Mouse (Mus musculus): Measurements from ENCODE around the gene Smndc1. TPM values are rescaled to one million over a fixed set of nuclear protein-coding genes. Genes with fewer than 3 reads are reported as not detected.
"Not testable (repeated sequence)": the region's sequence is repeated elsewhere in the genome, so short reads cannot be mapped to it uniquely, and the experiment has no call there.

The Smndc1 gene
- polyA plus RNA-seq, 1 experiment from 2014 or later, result 37.5 TPM

DNA sequence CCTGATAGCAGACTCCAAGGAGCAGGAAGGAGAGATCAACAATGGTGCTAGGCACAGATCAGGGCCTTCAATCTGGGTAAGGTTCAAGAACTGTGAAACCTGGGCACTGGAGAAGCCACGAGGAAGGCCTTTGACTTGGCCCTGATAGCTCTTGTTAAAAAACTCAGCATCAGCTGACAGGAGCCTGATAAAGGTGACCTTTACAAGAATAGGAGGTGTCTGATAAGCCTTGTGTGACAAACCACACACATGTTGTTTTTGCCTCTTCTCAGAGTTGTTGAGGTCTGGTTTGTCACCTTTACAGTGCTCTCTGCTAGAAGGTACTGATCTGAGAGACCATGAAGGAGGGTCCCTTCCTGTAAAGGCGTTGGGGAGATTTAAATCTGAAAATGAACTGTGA is 17.0 kb upstream of the Smndc1 start:
- Histone ChIP-seq H3K4me2 (no peak overlapping the region), H3K4me3 (no peak overlapping the region), H3K4me1 (peaks cover 7% of the 10 kb centered on the region), H3K9me3 (no peaks in the 10 kb centered on the region), H3K27me3 (no peaks in the 10 kb centered on the region), H3K36me3 (no peaks in the 10 kb centered on the region), H3K9ac (no peak overlapping the region), H3K27ac (no peak overlapping the region)
- 80% methylated on average over 2 of the region's 2 CpGs for WGBS
- ATAC-seq (ENCODE audit: insufficient number of reproducible peaks, low FRiP score, low TSS enrichment, low read depth), result no peak

DNA sequence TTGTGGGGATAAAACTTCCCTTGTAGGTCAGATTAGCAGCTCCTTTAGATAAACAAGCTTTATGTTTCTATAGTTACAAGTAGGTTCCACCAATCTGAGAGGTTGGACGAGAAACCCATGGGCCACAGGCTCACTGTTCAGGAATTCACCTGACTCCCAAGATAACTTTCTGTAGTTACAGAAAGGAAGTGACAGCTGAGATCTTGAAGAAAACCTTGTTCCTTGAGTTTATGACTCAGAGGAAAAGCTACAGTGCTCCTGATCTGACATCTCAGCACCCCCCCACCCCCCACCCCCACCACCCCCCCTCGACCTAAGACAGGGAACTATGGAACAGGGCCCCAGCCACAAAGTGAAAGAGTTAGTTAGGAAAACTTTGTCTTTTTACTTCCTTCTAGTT is 15.4 kb upstream of the Smndc1 start:
- Histone ChIP-seq H3K27me3 (no peaks in the 10 kb centered on the region), H3K27ac (no peak overlapping the region), H3K4me1 (no peaks in the 10 kb centered on the region), H3K9ac (no peak overlapping the region), H3K36me3 (no peaks in the 10 kb centered on the region), H3K4me3 (no peak overlapping the region), H3K4me2 (no peak overlapping the region), H3K9me3 (no peaks in the 10 kb centered on the region)
- ATAC-seq (ENCODE audit: insufficient number of reproducible peaks, low FRiP score, low TSS enrichment, low read depth), result no peak
- 61% methylated on average over 2 of the region's 2 CpGs for WGBS

DNA sequence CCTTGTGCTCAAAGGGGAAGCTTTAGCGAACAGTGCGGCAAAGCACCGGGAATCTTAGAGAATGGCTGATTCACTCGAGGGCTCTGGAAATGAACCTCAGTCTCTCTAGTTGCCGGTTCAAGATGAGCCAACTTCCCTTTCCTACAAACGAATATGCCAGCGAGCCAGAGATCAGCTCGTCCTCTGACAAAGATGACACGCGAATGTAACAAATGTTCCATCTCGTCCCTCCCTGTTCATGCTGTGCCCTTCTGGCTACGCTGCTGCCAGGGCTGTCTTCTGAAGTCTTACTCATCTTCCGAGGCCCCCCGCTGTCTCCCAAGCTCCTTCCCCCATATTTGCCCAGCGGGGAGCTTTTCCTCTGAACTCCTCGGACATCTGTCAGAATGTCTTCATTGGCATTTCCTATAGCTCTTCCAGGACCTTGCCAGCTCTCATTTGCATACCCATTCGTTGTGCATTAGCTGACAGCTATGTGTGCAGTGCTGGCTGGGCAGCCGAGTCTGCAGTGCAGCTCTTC is 14.5 kb upstream of the Smndc1 start:
- no peak for ATAC-seq (ENCODE audit: insufficient number of reproducible peaks, low FRiP score, low TSS enrichment, low read depth)

DNA sequence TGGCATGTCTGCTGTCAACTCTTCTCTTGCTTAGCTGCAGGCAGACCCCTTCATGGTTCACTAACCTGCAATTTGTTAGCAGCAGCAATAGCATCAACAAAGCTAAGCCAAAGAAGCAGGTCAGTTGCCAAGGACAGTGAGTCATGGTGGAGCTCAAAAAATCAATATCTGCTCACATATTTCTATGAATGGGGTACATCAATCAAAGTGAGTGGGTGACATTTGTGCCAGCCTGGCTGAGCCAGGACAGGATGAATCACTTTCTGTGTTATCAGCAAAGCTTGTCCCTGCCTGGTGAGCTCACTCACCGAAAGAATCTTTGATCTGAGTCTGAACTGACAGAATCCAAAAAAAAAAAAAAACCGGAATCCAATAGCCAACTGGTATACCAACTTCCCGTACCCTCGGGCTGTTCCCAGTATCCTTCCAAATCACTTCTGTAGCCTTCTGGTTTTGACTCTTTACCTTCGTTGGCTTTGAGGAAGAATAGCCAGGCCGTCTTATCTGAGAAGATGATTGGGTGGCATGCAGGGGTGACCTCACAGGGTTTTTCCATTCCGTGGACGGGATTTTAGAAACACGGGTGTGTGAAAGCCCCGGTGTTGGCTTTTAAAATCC is 13.9 kb upstream of the Smndc1 start:
- WGBS, result 87% methylated on average over 10 of the region's 10 CpGs
- Histone ChIP-seq H3K9ac (no peak overlapping the region), H3K4me1 (no peaks in the 10 kb centered on the region), H3K4me3 (no peak overlapping the region), H3K9me3 (no peaks in the 10 kb centered on the region), H3K36me3 (no peaks in the 10 kb centered on the region), H3K4me2 (no peak overlapping the region), H3K27me3 (no peaks in the 10 kb centered on the region), H3K27ac (no peak overlapping the region)
- no peak for ATAC-seq (ENCODE audit: insufficient number of reproducible peaks, low FRiP score, low TSS enrichment, low read depth)

More for the DNA sequence above, 14.5 kb upstream of the Smndc1 start:
- Histone ChIP-seq H3K4me1 (no peaks in the 10 kb centered on the region), H3K9ac (no peak overlapping the region), H3K27me3 (no peaks in the 10 kb centered on the region), H3K4me2 (no peak overlapping the region), H3K9me3 (no peaks in the 10 kb centered on the region), H3K36me3 (no peaks in the 10 kb centered on the region), H3K27ac (no peak overlapping the region), H3K4me3 (no peak overlapping the region)
- 81% methylated on average over 18 of the region's 18 CpGs for WGBS

DNA sequence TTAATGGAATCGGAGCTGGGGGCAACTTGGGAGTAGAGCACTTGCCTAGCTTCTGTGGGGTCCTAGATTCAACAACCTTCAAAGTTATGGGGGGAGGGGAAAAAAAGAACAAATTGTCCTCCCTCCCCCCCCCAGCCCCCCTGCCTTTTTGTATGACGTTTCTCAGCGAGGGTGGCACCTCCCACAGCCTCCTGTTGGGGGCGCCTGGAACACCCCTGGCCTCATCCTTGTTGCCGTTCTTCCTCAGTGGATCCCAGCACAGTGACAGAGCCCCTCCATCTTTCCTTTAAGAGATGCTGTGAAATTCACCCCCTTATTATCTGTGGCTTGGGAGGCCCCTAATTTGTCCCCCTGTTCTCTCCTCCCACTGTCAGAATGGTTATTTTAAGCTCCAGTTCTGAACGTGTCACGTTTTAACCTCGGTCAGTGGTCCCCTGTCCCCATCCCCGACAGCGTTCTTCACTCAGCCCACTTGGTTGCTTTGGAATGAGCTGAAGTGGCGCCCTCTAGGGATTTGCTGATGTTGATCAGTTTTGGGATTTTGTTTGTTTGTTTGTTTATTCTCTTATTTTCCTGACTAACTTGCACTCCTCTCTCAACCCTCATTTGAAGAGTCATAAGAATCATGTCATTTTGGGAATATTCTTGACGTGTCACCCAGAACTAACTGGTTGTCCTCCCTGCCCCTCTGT is 12.5 kb upstream of the Smndc1 start:
- H3K4me1 ChIP-seq, result no peaks in the 10 kb centered on the region
- no peaks in the 10 kb centered on the region for H3K27me3 ChIP-seq
- no peaks in the 10 kb centered on the region for H3K9me3 ChIP-seq
- 40% methylated on average over 12 of the region's 12 CpGs for WGBS
- H3K36me3 ChIP-seq, result no peaks in the 10 kb centered on the region
- H3K9ac ChIP-seq, result no peak overlapping the region
- no peak overlapping the region for H3K27ac ChIP-seq
- no peak overlapping the region for H3K4me2 ChIP-seq
- no peak overlapping the region for H3K4me3 ChIP-seq
- ATAC-seq (ENCODE audit: insufficient number of reproducible peaks, low FRiP score, low TSS enrichment, low read depth), result no peak

DNA sequence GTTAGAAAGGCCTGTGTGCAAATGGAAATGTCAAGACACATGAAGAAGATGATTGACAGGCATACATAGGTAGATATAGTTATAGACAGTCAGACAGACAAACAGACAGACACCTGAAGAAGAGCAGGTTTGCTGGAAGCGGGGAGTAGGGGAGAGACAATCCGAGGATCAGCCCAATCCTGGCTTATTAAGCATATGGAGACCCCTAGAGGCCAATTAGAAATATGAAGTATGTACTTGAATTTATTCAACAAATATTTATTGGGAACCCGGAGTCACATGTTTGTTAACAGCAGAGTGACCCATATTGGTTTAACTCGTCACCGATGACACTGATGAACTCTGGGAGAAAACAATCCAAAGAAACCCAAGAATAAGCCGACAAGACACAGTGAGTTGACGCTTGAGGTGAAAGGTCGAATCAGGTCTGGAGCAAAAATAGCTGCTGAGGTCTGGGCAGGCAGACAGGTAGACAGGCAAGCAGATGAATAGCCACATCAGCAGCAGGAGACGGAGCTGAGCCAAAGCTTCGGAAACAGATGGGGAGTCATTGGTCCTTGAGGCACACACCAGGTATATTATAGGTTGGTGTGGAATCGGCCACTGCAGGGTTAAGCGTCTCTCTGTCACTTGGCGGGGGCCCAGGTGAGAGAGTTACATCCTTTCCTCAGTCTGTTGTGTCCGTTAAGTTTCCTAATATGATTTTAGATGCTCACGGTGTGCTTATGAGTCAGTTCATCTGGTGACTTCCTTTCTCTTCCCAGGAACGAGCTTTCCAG is 10.1 kb upstream of the Smndc1 start:
- 82% methylated on average over 16 of the region's 16 CpGs for WGBS
- H3K4me1 ChIP-seq, result no peaks in the 10 kb centered on the region
- no peak overlapping the region for H3K27ac ChIP-seq
- H3K9ac ChIP-seq, result no peak overlapping the region
- no peaks in the 10 kb centered on the region for H3K36me3 ChIP-seq
- H3K27me3 ChIP-seq, result no peaks in the 10 kb centered on the region
- no peaks in the 10 kb centered on the region for H3K9me3 ChIP-seq
- ATAC-seq (ENCODE audit: insufficient number of reproducible peaks, low FRiP score, low TSS enrichment, low read depth), result no peak
- no peak overlapping the region for H3K4me2 ChIP-seq
- H3K4me3 ChIP-seq, result no peak overlapping the region

DNA sequence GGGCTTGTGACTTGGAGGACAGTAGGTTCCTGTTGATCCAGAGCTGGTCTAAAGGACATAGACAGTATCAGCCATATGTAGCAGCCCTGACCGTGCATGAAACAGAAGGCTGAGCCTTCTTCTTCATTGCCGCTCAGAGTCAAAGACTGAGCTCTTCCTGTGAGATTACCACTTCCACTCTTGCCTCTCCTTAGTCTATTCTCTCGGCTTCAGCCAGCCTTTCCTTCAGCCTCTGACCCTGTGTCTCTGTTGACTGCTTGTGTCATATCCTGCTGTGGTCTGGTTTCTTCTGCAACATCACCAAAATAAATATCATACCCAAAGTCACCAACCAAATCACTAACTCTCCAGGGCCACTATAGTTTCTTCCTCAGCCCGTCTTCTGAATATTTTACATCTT is 8.8 kb upstream of the Smndc1 start:
- Histone ChIP-seq H3K4me2 (no peak overlapping the region), H3K4me3 (no peak overlapping the region), H3K36me3 (no peaks in the 10 kb centered on the region), H3K9me3 (no peaks in the 10 kb centered on the region), H3K4me1 (no peaks in the 10 kb centered on the region), H3K9ac (no peak overlapping the region), H3K27ac (no peak overlapping the region), H3K27me3 (no peaks in the 10 kb centered on the region)
- no peak for ATAC-seq (ENCODE audit: insufficient number of reproducible peaks, low FRiP score, low TSS enrichment, low read depth)
- 83% methylated on average over 4 of the region's 4 CpGs for WGBS

DNA sequence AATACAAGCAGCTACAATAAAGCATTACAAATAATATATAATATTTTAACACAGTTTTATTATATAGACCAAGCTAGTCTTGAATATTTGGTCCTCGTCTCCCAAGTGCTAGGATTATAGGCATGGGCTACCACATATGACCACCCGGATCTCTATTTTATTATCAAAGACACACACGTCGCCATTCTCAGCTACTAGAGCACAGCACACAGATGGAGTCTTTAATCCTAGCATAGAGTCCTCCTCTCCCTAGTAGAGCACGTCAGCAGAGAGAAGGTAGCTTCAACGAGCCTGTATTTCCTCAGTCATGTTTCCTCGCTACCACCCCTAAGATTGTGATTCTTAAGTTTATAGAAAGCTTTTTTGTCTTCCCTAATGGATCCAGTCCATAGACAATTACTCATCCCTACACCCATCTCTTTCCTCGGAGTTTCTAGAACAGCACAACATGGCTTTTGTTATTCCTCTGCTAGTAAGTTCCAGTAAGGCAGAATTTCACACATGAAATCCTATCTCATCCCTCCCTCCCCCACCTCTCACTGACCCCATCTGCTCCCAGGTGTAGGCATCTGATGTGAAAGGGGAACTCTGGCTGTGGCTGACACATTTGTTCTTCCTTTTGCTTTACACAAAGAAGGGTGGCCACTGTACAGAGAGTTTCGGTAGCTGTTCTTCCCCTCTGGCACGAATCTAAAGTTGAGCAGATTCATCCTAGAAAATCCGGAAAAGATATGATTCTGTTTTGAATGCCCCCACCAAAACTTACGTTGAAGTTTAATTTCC is 7.3 kb upstream of the Smndc1 start:
- Histone ChIP-seq H3K27me3 (no peaks in the 10 kb centered on the region), H3K36me3 (no peaks in the 10 kb centered on the region), H3K4me3 (no peak overlapping the region), H3K9me3 (no peaks in the 10 kb centered on the region), H3K27ac (no peak overlapping the region), H3K4me2 (no peak overlapping the region), H3K9ac (no peak overlapping the region), H3K4me1 (no peaks in the 10 kb centered on the region)
- 80% methylated on average over 12 of the region's 12 CpGs for WGBS
- ATAC-seq (ENCODE audit: insufficient number of reproducible peaks, low FRiP score, low TSS enrichment, low read depth), result no peak

DNA sequence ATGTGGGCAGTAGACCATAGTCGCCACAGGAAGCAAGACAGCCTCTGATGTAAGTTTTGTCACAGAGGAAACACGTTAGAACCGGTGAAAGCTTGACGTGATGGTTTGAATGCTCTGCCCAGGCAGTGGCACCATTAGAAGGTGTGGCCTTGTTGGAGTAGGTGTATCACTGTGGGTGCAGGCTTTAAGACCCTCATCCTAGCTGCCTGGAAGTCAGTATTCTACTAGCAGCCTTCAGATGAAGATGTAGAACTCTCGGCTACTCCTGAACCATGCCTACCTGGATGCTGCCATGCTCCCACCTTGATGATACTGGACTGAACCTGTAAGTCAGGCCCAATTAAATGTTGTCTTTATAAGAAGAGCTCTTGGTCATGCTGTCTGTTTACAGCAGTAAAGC is 5.4 kb upstream of the Smndc1 start:
- WGBS, result 65% methylated on average over 5 of the region's 5 CpGs
- H3K4me1 ChIP-seq; H3K4me3 ChIP-seq; H3K9me3 ChIP-seq; ATAC-seq (ENCODE audit: insufficient number of reproducible peaks, low FRiP score, low TSS enrichment, low read depth); H3K4me2 ChIP-seq; H3K27ac ChIP-seq; H3K9ac ChIP-seq; H3K27me3 ChIP-seq; H3K36me3 ChIP-seq: not testable (repeated sequence)

DNA sequence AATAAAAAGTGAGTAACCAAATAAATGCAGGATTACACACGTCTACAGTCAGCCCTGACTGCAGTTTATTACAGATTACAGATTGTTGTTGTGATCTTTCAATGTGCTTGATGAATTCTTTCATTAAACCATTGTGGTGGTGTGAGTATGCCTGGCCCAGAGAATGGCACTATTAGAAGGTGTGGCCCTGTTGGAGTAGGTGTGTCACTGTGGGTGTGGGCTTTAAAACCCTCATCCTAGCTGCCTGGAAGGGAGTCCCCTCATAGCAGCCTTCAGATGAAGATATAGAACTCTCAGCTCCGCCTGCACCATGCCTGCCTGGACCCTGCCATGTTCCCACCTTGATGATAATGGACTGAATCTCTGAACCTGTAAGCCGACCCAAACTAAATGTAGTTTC is 4.6 kb upstream of the Smndc1 start:
- not testable (repeated sequence) for H3K9me3 ChIP-seq; H3K36me3 ChIP-seq; H3K9ac ChIP-seq; H3K4me3 ChIP-seq; H3K4me2 ChIP-seq; ATAC-seq (ENCODE audit: insufficient number of reproducible peaks, low FRiP score, low TSS enrichment, low read depth); H3K27me3 ChIP-seq; H3K4me1 ChIP-seq; H3K27ac ChIP-seq
- WGBS, result 55% methylated on average over 3 of the region's 3 CpGs

DNA sequence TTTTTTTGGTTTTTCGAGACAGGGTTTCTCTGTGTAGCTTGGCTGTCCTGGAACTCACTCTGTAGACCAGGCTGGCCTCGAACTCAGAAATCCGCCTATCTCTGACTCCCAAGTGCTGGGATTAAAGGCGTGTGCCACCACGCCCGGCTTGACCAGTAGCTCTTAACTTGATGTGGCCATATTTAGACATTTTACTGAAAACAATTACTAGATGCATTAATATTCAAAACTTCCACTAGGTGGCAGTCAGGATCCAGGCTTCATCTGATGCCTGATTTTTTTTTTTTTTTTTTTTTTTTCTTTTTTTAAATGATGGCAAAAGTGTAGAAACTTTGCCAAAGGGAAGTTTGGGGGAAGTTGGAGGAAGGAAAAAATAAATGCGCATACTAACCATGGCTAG is 4.2 kb upstream of the Smndc1 start:
- 14% methylated on average over 7 of the region's 7 CpGs for WGBS
- Histone ChIP-seq H3K4me2 (no peak overlapping the region), H3K4me3 (no peak overlapping the region), H3K27me3 (no peaks in the 10 kb centered on the region), H3K4me1 (peaks cover 8% of the 10 kb centered on the region), H3K9me3 (no peaks in the 10 kb centered on the region), H3K36me3 (no peaks in the 10 kb centered on the region), H3K27ac (no peak overlapping the region), H3K9ac (no peak overlapping the region)
- ATAC-seq (ENCODE audit: insufficient number of reproducible peaks, low FRiP score, low TSS enrichment, low read depth), result no peak

Measured in limb, embryonic 15.5 days (tissue).